Mouse (Mus musculus): Measurements from ENCODE around the gene Itgb3bp. TPM values are rescaled to one million over a fixed set of nuclear protein-coding genes. Genes with fewer than 3 reads are reported as not detected.

The Itgb3bp gene
- polyA plus RNA-seq, 1 experiment from 2014 or later, result 31.9 TPM

GRCm38 (mm10) chr4:99944606-99945005 lies 15.0 kb upstream of the Itgb3bp start:
- no peaks in the 10 kb centered on the region for H3K9me3 ChIP-seq (ENCODE audit: control insufficient read depth, low read length)
- no peaks in the 10 kb centered on the region for H3K4me1 ChIP-seq (ENCODE audit: control insufficient read depth, insufficient read depth, low read length)
- WGBS, result 48% methylated on average over 2 of the region's 2 CpGs
- no peaks in the 10 kb centered on the region for H3K27me3 ChIP-seq (replicated peaks; ENCODE audit: control insufficient read depth, insufficient read depth, low read length)
- no peaks in the 10 kb centered on the region for H3K36me3 ChIP-seq (ENCODE audit: control insufficient read depth, insufficient read depth, low read length)
- DNase-seq (ENCODE audit: low spot score) (no peak), ATAC-seq (ENCODE audit: low read depth) (no peak)
- H3K4me2 ChIP-seq (ENCODE audit: low read depth, low read length), result no peak overlapping the region
- H3K4me3 ChIP-seq (ENCODE audit: low read depth, low read length), result no peak overlapping the region
- H3K27ac ChIP-seq (replicated peaks; ENCODE audit: low read depth, low read length), result no peak overlapping the region
- H3K9ac ChIP-seq (ENCODE audit: low read depth, low read length), result no peak overlapping the region

- no peak for DNase-seq (ENCODE audit: low spot score)
- Histone ChIP-seq H3K27me3 (replicated peaks; ENCODE audit: control insufficient read depth, insufficient read depth, low read length) (no peaks in the 10 kb centered on the region), H3K9ac (ENCODE audit: low read depth, low read length) (no peak overlapping the region), H3K4me2 (ENCODE audit: low read depth, low read length) (no peak overlapping the region), H3K4me3 (ENCODE audit: low read depth, low read length) (no peak overlapping the region), H3K27ac (replicated peaks; ENCODE audit: low read depth, low read length) (no peak overlapping the region), H3K36me3 (ENCODE audit: control insufficient read depth, insufficient read depth, low read length) (no peaks in the 10 kb centered on the region), H3K4me1 (ENCODE audit: control insufficient read depth, insufficient read depth, low read length) (no peaks in the 10 kb centered on the region), H3K9me3 (ENCODE audit: control insufficient read depth, low read length) (no peaks in the 10 kb centered on the region)
- ATAC-seq (ENCODE audit: low read depth), result no peak
- 79% methylated on average over 10 of the region's 10 CpGs for WGBS
These were observed 12.2 kb upstream of the Itgb3bp start for GRCm38 (mm10) chr4:99941655-99942414.

DNA sequence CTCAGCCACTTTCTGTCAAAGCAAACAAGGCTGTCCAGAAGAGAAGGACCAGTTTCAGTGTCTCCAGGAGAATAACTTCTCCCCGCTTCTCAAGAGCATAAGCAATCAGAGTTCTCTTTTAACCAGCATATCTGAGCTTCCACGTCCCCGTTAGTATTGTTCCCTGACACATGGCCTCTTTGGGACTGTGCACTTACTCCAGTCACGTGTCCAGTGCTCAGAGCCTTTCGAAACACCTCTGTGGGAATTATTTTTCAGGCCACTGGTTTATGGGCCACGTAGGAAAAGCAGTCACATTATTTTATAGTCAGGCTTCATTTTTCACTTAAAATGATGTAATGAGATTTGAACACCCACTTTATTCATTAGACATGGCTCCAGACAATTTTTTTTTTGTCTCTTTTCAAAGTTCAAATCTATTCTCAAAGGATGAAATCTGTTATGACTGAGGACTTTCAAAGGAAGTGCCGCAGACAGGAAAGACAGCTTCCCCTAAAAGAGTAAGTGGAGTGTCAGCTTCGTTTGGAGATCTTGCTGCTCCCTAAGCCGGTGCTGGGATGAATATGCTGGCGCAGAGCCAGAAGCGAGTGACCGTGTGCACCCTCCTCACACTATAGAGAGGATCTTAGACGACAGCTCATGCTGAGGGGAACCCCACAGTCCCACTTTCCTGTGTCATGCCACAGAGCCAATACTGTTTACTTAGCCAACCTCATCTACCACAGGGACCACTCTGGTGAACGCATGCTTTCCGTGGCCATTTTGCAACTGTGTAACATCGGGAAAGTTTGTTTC lies 10.3 kb upstream of the Itgb3bp start:
- no peaks in the 10 kb centered on the region for H3K4me1 ChIP-seq (ENCODE audit: control insufficient read depth, insufficient read depth, low read length)
- no peak overlapping the region for H3K9ac ChIP-seq (ENCODE audit: low read depth, low read length)
- H3K9me3 ChIP-seq (ENCODE audit: control insufficient read depth, low read length), result no peaks in the 10 kb centered on the region
- 0 out of 2 replicates have a peak, but pooled peaks have one; percentile 24 for ATAC-seq (ENCODE audit: low read depth)
- no peak overlapping the region for H3K27ac ChIP-seq (replicated peaks; ENCODE audit: low read depth, low read length)
- 56% methylated on average over 16 of the region's 16 CpGs for WGBS
- no peaks in the 10 kb centered on the region for H3K27me3 ChIP-seq (replicated peaks; ENCODE audit: control insufficient read depth, insufficient read depth, low read length)
- no peak overlapping the region for H3K4me3 ChIP-seq (ENCODE audit: low read depth, low read length)
- H3K4me2 ChIP-seq (ENCODE audit: low read depth, low read length), result no peak overlapping the region
- peak; percentile 50 for DNase-seq (ENCODE audit: low spot score)
- H3K36me3 ChIP-seq (ENCODE audit: control insufficient read depth, insufficient read depth, low read length), result no peaks in the 10 kb centered on the region

GRCm38 (mm10) chr4:99936278-99936677 lies 6.7 kb upstream of the Itgb3bp start:
- Histone ChIP-seq H3K9me3 (ENCODE audit: control insufficient read depth, low read length) (no peaks in the 10 kb centered on the region), H3K27me3 (replicated peaks; ENCODE audit: control insufficient read depth, insufficient read depth, low read length) (no peaks in the 10 kb centered on the region), H3K27ac (replicated peaks; ENCODE audit: low read depth, low read length) (no peak overlapping the region), H3K9ac (ENCODE audit: low read depth, low read length) (no peak overlapping the region), H3K36me3 (ENCODE audit: control insufficient read depth, insufficient read depth, low read length) (no peaks in the 10 kb centered on the region), H3K4me2 (ENCODE audit: low read depth, low read length) (no peak overlapping the region), H3K4me1 (ENCODE audit: control insufficient read depth, insufficient read depth, low read length) (0 out of 2 replicates have a peak, but pooled peaks cover under 1% of the 10 kb centered on the region), H3K4me3 (ENCODE audit: low read depth, low read length) (no peak overlapping the region)
- 89% methylated on average over 5 of the region's 5 CpGs for WGBS
- no peak for ATAC-seq (ENCODE audit: low read depth)
- DNase-seq (ENCODE audit: low spot score), result no peak

- H3K36me3 ChIP-seq (ENCODE audit: control insufficient read depth, insufficient read depth, low read length), result no peaks in the 10 kb centered on the region
- H3K27me3 ChIP-seq (replicated peaks; ENCODE audit: control insufficient read depth, insufficient read depth, low read length), result no peaks in the 10 kb centered on the region
- H3K4me2 ChIP-seq (ENCODE audit: low read depth, low read length), result no peak overlapping the region
- DNase-seq (ENCODE audit: low spot score) (no peak), ATAC-seq (ENCODE audit: low read depth) (no peak)
- 78% methylated on average over 7 of the region's 7 CpGs for WGBS
- no peak overlapping the region for H3K9ac ChIP-seq (ENCODE audit: low read depth, low read length)
- no peak overlapping the region for H3K27ac ChIP-seq (replicated peaks; ENCODE audit: low read depth, low read length)
- H3K4me1 ChIP-seq (ENCODE audit: control insufficient read depth, insufficient read depth, low read length), result peaks cover 14% of the 10 kb centered on the region
- H3K9me3 ChIP-seq (ENCODE audit: control insufficient read depth, low read length), result no peaks in the 10 kb centered on the region
- H3K4me3 ChIP-seq (ENCODE audit: low read depth, low read length), result no peak overlapping the region
These were observed 5.2 kb upstream of the Itgb3bp start for GRCm38 (mm10) chr4:99934859-99935258.

DNA sequence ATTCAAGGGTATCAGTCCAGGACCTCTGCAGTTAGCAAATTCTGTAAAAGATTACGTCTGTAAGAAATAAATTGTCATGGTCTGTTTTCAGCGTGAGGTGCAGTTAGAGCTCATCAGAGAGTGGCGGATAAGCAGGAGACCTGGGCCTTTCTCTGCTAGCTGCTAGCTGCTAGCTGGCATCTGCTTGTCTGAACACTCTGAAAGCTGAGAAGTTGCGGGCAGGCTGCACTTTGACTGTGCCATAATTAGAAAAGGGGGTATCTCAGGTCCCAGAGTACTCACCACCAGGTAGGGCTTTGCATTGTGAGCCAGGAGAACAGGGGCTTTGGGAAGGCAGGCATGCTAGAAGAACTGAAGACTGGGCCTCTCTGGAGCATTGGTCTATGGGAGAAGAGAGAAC lies 2.2 kb upstream of the Itgb3bp start:
- H3K4me2 ChIP-seq (ENCODE audit: low read depth, low read length), result no peak overlapping the region
- H3K27me3 ChIP-seq (replicated peaks; ENCODE audit: control insufficient read depth, insufficient read depth, low read length), result no peaks in the 10 kb centered on the region
- peaks cover 14% of the 10 kb centered on the region for H3K4me1 ChIP-seq (ENCODE audit: control insufficient read depth, insufficient read depth, low read length)
- H3K36me3 ChIP-seq (ENCODE audit: control insufficient read depth, insufficient read depth, low read length), result no peaks in the 10 kb centered on the region
- H3K9me3 ChIP-seq (ENCODE audit: control insufficient read depth, low read length), result no peaks in the 10 kb centered on the region
- ATAC-seq (ENCODE audit: low read depth), result no peak
- H3K27ac ChIP-seq (replicated peaks; ENCODE audit: low read depth, low read length), result no peak overlapping the region
- no peak for DNase-seq (ENCODE audit: low spot score)
- no peak overlapping the region for H3K4me3 ChIP-seq (ENCODE audit: low read depth, low read length)
- no peak overlapping the region for H3K9ac ChIP-seq (ENCODE audit: low read depth, low read length)
- WGBS, result 69% methylated on average over 4 of the region's 4 CpGs

GRCm38 (mm10) chr4:99931240-99931580 lies 1.6 kb upstream of the Itgb3bp start:
- Histone ChIP-seq H3K9ac (ENCODE audit: low read depth, low read length) (no peak overlapping the region), H3K4me2 (ENCODE audit: low read depth, low read length) (0 out of 2 replicates have a peak overlapping the region, but pooled peaks have one; percentile 96), H3K27ac (replicated peaks; ENCODE audit: low read depth, low read length) (no peak overlapping the region)

GRCm38 (mm10) chr4:99930518-99931239 lies 1.1 kb upstream of the Itgb3bp start:
- Histone ChIP-seq H3K4me3 (ENCODE audit: low read depth, low read length) (peak overlapping the region; percentile 69), H3K9ac (ENCODE audit: low read depth, low read length) (peak overlapping the region; percentile 76; the same call in 1 of the 2 replicates), H3K27me3 (replicated peaks; ENCODE audit: control insufficient read depth, insufficient read depth, low read length) (no peaks in the 10 kb centered on the region), H3K27ac (replicated peaks; ENCODE audit: low read depth, low read length) (peak overlapping the region; percentile 87; the same call in 1 of the 2 replicates), H3K4me1 (ENCODE audit: control insufficient read depth, insufficient read depth, low read length) (peaks cover 14% of the 10 kb centered on the region), H3K4me2 (ENCODE audit: low read depth, low read length) (peak overlapping the region; percentile 96), H3K36me3 (ENCODE audit: control insufficient read depth, insufficient read depth, low read length) (no peaks in the 10 kb centered on the region), H3K9me3 (ENCODE audit: control insufficient read depth, low read length) (no peaks in the 10 kb centered on the region)
- WGBS, result 42% methylated on average over 10 of the region's 10 CpGs
- ATAC-seq (ENCODE audit: low read depth), result no peak
- DNase-seq (ENCODE audit: low spot score), result peak; percentile 32

More at GRCm38 (mm10) chr4:99931240-99931580, 1.6 kb upstream of the Itgb3bp start:
- DNase-seq (ENCODE audit: low spot score) (no peak), ATAC-seq (ENCODE audit: low read depth) (no peak)
- H3K9me3 ChIP-seq (ENCODE audit: control insufficient read depth, low read length), result no peaks in the 10 kb centered on the region
- no peaks in the 10 kb centered on the region for H3K36me3 ChIP-seq (ENCODE audit: control insufficient read depth, insufficient read depth, low read length)
- H3K4me1 ChIP-seq (ENCODE audit: control insufficient read depth, insufficient read depth, low read length), result peaks cover 14% of the 10 kb centered on the region
- no peak overlapping the region for H3K4me3 ChIP-seq (ENCODE audit: low read depth, low read length)
- WGBS, result 69% methylated on average over 11 of the region's 11 CpGs
- H3K27me3 ChIP-seq (replicated peaks; ENCODE audit: control insufficient read depth, insufficient read depth, low read length), result no peaks in the 10 kb centered on the region
